Mouse (Mus musculus) E14TG2a.4 (cell line): ENCODE data around the gene Hs2st1.

Experiments used
- CTCF ChIP-seq: conservative IDR thresholded peaks from 2 replicates; pipeline ENCODE4 v1.5.1; 2014; ENCODE audit warnings: low read length
- NANOG ChIP-seq: IDR thresholded peaks from 2 replicates; pipeline ENCODE4 v1.6.1; 2014; ENCODE audit warnings: borderline replicate concordance, low read length, mixed read lengths

DNA sequence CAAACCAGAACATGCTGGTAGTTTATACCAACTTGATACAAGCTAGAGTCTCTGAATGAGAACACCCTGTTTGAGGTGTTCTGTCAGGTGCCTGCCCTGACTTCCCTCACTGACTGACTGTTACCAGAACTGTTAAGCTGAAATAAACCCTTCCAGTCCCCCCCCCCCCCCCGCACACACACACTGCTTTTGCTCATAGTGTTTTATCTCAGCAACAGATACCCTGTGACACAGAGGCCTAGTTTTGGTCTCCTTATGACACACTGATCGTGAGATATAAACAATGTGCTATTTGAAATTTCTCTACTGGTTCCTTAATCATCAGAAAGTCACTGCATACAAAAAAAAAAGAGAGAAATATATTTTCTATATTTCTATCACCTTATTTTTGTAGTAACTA is 81.2 kb downstream of the Hs2st1 start:
- TF ChIP-seq CTCF, result no peak
- no peak for TF ChIP-seq NANOG
